Mouse (Mus musculus): ENCODE data around the gene Vav2. TPM values are rescaled to one million over a fixed set of nuclear protein-coding genes. Genes with fewer than 3 reads are reported as not detected.

Gene Vav2
- polyA plus RNA-seq, 1 experiment = 13.0 TPM

- TF ChIP-seq USF1 (IDR thresholded peaks at IDR 0.05; ENCODE audit: low read depth) (no peak), CTCF (IDR thresholded peaks at IDR 0.05; ENCODE audit: control insufficient read depth, insufficient read depth, insufficient read length) (no peak), MYOG (IDR thresholded peaks at IDR 0.05; ENCODE audit: control insufficient read depth, extremely low read depth, insufficient read length) (no peak), FOSL1 (IDR thresholded peaks at IDR 0.05; ENCODE audit: insufficient read depth, low read length, poor library complexity, severe bottlenecking) (no peak), MYOD1 (IDR thresholded peaks at IDR 0.05; ENCODE audit: control insufficient read depth, insufficient read length, low read depth) (no peak), MAX (IDR thresholded peaks at IDR 0.05) (no peak), CEBPB (IDR thresholded peaks at IDR 0.05; ENCODE audit: low read depth) (no peak)
- no peaks in the 10 kb centered on the region for H3K36me3 ChIP-seq (ENCODE audit: control insufficient read depth, insufficient read depth)
- H3K27me3 ChIP-seq (ENCODE audit: control insufficient read depth, insufficient read depth, insufficient read length) = no peaks in the 10 kb centered on the region
- peaks cover 32% of the 10 kb centered on the region for H3K79me2 ChIP-seq (ENCODE audit: control insufficient read depth, insufficient read depth)
- no peak overlapping the region for H3K4me3 ChIP-seq (ENCODE audit: insufficient read depth, poor library complexity, severe bottlenecking)
- no peak overlapping the region for H3ac ChIP-seq (ENCODE audit: control insufficient read depth, insufficient read length, low read depth)
- peaks cover 6% of the 10 kb centered on the region for H3K79me3 ChIP-seq (ENCODE audit: low read depth)
Measured at GRCm38 (mm10) chr2:27331560-27331959, 95.3 kb downstream of the Vav2 start.

GRCm38 (mm10) chr2:27330446-27330845, 96.4 kb downstream of the Vav2 start:
- no peaks in the 10 kb centered on the region for H3K27me3 ChIP-seq (ENCODE audit: control insufficient read depth, insufficient read depth, insufficient read length)
- TF ChIP-seq MYOG (IDR thresholded peaks at IDR 0.05; ENCODE audit: control insufficient read depth, extremely low read depth, insufficient read length) (no peak), FOSL1 (IDR thresholded peaks at IDR 0.05; ENCODE audit: insufficient read depth, low read length, poor library complexity, severe bottlenecking) (no peak), CTCF (IDR thresholded peaks at IDR 0.05; ENCODE audit: control insufficient read depth, insufficient read depth, insufficient read length) (no peak), MYOD1 (IDR thresholded peaks at IDR 0.05; ENCODE audit: control insufficient read depth, insufficient read length, low read depth) (no peak), USF1 (IDR thresholded peaks at IDR 0.05; ENCODE audit: low read depth) (no peak), CEBPB (IDR thresholded peaks at IDR 0.05; ENCODE audit: low read depth) (no peak), MAX (IDR thresholded peaks at IDR 0.05) (no peak)
- H3K4me3 ChIP-seq (ENCODE audit: insufficient read depth, poor library complexity, severe bottlenecking) = no peak overlapping the region
- H3K79me2 ChIP-seq (ENCODE audit: control insufficient read depth, insufficient read depth) = peaks cover 42% of the 10 kb centered on the region
- H3K79me3 ChIP-seq (ENCODE audit: low read depth) = peaks cover 6% of the 10 kb centered on the region
- H3ac ChIP-seq (ENCODE audit: control insufficient read depth, insufficient read length, low read depth) = no peak overlapping the region
- H3K36me3 ChIP-seq (ENCODE audit: control insufficient read depth, insufficient read depth) = no peaks in the 10 kb centered on the region

DNA sequence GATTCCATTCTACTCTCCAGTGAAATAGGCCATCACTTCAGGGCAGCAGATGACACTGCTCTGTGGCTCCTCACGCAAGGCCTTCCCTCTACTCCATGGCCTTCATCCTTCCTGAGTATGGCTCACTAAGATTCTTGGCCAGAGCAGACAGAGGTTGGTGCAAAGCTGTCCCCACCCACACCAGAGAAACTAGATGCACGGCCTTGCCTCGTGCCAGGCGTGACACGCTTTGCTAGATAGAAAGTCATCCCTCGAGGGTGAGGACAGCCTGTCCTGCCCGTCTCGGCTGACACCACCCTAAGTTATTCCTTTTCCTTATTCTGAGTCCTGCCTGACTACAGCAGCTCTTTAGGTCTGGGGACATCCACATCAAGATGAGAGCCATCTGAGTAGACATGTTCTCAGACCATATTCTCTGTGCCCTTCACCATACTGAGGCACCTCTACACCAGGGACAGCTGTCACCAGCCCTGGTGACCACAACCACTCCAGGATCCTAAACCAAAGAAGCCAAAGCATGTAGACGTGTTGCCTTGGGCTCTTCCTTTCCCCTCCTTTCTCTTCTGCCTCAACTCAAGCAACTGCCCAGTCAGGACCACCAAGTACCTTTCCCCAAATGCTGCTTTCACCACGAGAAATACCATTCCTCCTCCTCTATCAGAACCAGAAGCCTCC, 97.3 kb downstream of the Vav2 start:
- Histone ChIP-seq H3K36me3 (ENCODE audit: control insufficient read depth, insufficient read depth) (no peaks in the 10 kb centered on the region), H3K27me3 (ENCODE audit: control insufficient read depth, insufficient read depth, insufficient read length) (no peaks in the 10 kb centered on the region), H3K79me2 (ENCODE audit: control insufficient read depth, insufficient read depth) (peaks cover 49% of the 10 kb centered on the region), H3K4me3 (ENCODE audit: insufficient read depth, poor library complexity, severe bottlenecking) (no peak overlapping the region), H3K79me3 (ENCODE audit: low read depth) (peaks cover 9% of the 10 kb centered on the region), H3ac (ENCODE audit: control insufficient read depth, insufficient read length, low read depth) (no peak overlapping the region)
- TF ChIP-seq CTCF (IDR thresholded peaks at IDR 0.05; ENCODE audit: control insufficient read depth, insufficient read depth, insufficient read length) = no peak
- TF ChIP-seq MAX (IDR thresholded peaks at IDR 0.05) = no peak
- TF ChIP-seq MYOD1 (IDR thresholded peaks at IDR 0.05; ENCODE audit: control insufficient read depth, insufficient read length, low read depth) = no peak
- no peak for TF ChIP-seq MYOG (IDR thresholded peaks at IDR 0.05; ENCODE audit: control insufficient read depth, extremely low read depth, insufficient read length)
- TF ChIP-seq USF1 (IDR thresholded peaks at IDR 0.05; ENCODE audit: low read depth) = no peak
- no peak for TF ChIP-seq FOSL1 (IDR thresholded peaks at IDR 0.05; ENCODE audit: insufficient read depth, low read length, poor library complexity, severe bottlenecking)
- TF ChIP-seq CEBPB (IDR thresholded peaks at IDR 0.05; ENCODE audit: low read depth) = no peak

DNA sequence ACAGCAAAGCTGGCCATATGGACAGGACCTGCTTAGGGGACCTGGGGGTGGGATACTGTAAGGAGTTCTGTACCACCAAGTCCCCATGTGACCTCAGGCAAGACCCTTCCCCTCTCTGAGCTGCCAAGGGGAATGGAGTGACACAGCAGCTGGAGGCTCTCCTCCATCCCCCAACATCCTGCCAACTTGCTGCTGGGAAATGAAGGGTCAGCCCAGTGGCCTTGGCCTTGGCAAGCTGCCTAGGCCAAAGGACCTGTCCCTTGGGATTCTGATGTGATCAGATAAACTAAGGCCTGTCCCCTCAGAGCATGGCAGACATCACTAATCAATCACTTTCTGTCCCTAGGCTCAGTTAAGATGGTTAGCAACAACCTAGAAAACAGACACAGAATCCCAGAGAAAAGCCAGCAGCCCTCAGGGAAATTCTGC, 98.2 kb downstream of the Vav2 start:
- Histone ChIP-seq H3K79me3 (ENCODE audit: low read depth) (peaks cover 9% of the 10 kb centered on the region), H3ac (ENCODE audit: control insufficient read depth, insufficient read length, low read depth) (no peak overlapping the region), H3K36me3 (ENCODE audit: control insufficient read depth, insufficient read depth) (no peaks in the 10 kb centered on the region), H3K4me3 (ENCODE audit: insufficient read depth, poor library complexity, severe bottlenecking) (no peak overlapping the region), H3K79me2 (ENCODE audit: control insufficient read depth, insufficient read depth) (peaks cover 58% of the 10 kb centered on the region), H3K27me3 (ENCODE audit: control insufficient read depth, insufficient read depth, insufficient read length) (no peaks in the 10 kb centered on the region)
- TF ChIP-seq USF1 (IDR thresholded peaks at IDR 0.05; ENCODE audit: low read depth) (peak; percentile 6), MYOD1 (IDR thresholded peaks at IDR 0.05; ENCODE audit: control insufficient read depth, insufficient read length, low read depth) (peak; percentile 76), MAX (IDR thresholded peaks at IDR 0.05) (no peak), CTCF (IDR thresholded peaks at IDR 0.05; ENCODE audit: control insufficient read depth, insufficient read depth, insufficient read length) (no peak)

GRCm38 (mm10) chr2:27327886-27328285, 98.9 kb downstream of the Vav2 start:
- Histone ChIP-seq H3K4me3 (ENCODE audit: insufficient read depth, poor library complexity, severe bottlenecking) (no peak overlapping the region), H3K79me3 (ENCODE audit: low read depth) (peaks cover 9% of the 10 kb centered on the region), H3K79me2 (ENCODE audit: control insufficient read depth, insufficient read depth) (peaks cover 66% of the 10 kb centered on the region), H3ac (ENCODE audit: control insufficient read depth, insufficient read length, low read depth) (no peak overlapping the region), H3K36me3 (ENCODE audit: control insufficient read depth, insufficient read depth) (no peaks in the 10 kb centered on the region), H3K27me3 (ENCODE audit: control insufficient read depth, insufficient read depth, insufficient read length) (no peaks in the 10 kb centered on the region)
- TF ChIP-seq USF1 (IDR thresholded peaks at IDR 0.05; ENCODE audit: low read depth) (no peak), CTCF (IDR thresholded peaks at IDR 0.05; ENCODE audit: control insufficient read depth, insufficient read depth, insufficient read length) (no peak), MYOD1 (IDR thresholded peaks at IDR 0.05; ENCODE audit: control insufficient read depth, insufficient read length, low read depth) (no peak), FOSL1 (IDR thresholded peaks at IDR 0.05; ENCODE audit: insufficient read depth, low read length, poor library complexity, severe bottlenecking) (no peak), MYOG (IDR thresholded peaks at IDR 0.05; ENCODE audit: control insufficient read depth, extremely low read depth, insufficient read length) (no peak), MAX (IDR thresholded peaks at IDR 0.05) (no peak), CEBPB (IDR thresholded peaks at IDR 0.05; ENCODE audit: low read depth) (no peak)
